Mouse (Mus musculus): ENCODE data around the gene Rad51b. TPM values are rescaled to one million over a fixed set of nuclear protein-coding genes. Genes with fewer than 3 reads are reported as not detected.

Rad51b gene
- polyA plus RNA-seq, 1 experiment from 2014 or later: 8.0 TPM

DNA sequence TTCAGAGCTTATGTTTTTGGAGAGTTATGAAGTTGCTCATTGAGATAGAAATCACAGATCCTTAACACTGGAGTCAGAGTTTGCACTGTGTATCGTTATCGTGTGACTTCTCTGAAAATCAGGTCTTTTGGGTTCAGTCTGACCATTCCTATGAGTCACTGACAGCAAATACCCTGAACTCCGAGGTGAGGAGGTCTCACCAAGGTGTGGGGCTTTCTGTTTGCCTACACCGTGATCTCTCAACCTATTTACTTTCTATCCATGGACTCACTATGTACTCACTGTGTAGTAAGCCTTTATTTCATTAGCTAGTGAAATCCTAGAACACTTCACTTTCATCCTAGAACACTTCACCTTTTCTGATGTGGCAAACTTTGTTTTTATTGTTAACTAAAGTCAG is 34.6 kb downstream of the Rad51b start:
- H3K27me3 ChIP-seq: no peaks in the 10 kb centered on the region
- no peak overlapping the region for H3K27ac ChIP-seq
- no peak overlapping the region for H3K4me3 ChIP-seq (replicated peaks)
- no peak overlapping the region for H3K4me2 ChIP-seq
- H3K9ac ChIP-seq (replicated peaks): no peak overlapping the region
- H3K4me1 ChIP-seq (replicated peaks): 0 out of 2 replicates have a peak, but pooled peaks cover 4% of the 10 kb centered on the region
- WGBS: 89% methylated on average over 4 of the region's 4 CpGs
- ATAC-seq (ENCODE audit: insufficient number of reproducible peaks, insufficient read depth, low FRiP score, low TSS enrichment, low read depth): no peak
- H3K9me3 ChIP-seq: peaks cover 8% of the 10 kb centered on the region; the same call in 1 of the 2 replicates
- peaks cover 14% of the 10 kb centered on the region for H3K36me3 ChIP-seq

DNA sequence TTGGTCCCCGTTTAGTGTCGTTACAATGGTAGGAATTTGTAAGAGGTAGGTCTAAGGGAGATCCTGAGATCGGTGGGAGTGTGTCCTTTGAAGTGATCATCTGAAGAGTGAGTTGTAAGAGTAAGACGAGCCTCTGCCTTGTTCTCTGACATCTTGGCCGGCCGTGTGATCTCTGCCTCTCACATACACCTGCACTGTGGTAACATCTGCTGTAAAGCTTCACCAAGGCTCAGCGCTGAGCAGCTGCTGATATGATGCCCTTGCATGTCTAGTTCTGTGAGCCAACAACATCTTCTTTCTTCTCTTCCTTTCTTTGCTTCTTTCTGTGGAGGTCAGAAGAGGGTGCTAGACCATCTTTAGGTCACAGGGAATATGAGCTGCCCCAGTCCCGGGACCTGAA is 41.7 kb downstream of the Rad51b start:
- peaks cover 14% of the 10 kb centered on the region for H3K36me3 ChIP-seq
- H3K27me3 ChIP-seq: no peaks in the 10 kb centered on the region
- no peak overlapping the region for H3K9ac ChIP-seq (replicated peaks)
- no peak overlapping the region for H3K4me2 ChIP-seq
- peaks cover 16% of the 10 kb centered on the region for H3K4me1 ChIP-seq (replicated peaks)
- no peak for ATAC-seq (ENCODE audit: insufficient number of reproducible peaks, insufficient read depth, low FRiP score, low TSS enrichment, low read depth)
- no peak overlapping the region for H3K27ac ChIP-seq
- no peak overlapping the region for H3K4me3 ChIP-seq (replicated peaks)
- peaks cover 8% of the 10 kb centered on the region; the same call in 1 of the 2 replicates for H3K9me3 ChIP-seq
- WGBS: 82% methylated on average over 8 of the region's 8 CpGs

DNA sequence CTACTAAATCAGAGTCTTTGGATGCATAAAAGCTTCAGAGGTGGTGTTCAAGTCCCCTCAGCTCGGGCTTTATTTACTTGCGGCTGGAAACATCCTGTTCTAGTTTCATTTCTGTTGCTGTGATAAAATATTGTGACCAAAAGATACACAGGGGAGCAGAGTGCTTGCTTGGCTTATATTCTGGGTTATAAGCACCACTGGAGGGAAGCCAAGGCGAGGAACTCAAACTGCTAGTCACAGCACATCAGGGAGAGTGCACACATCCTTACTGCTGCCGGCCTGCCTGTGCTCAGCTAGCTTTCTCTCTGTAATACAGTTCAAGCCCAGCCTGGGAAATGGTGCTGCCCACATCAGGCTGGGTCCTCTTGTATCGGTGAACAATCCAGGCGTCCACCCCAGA is 43.4 kb downstream of the Rad51b start:
- H3K27ac ChIP-seq: 0 out of 2 replicates have a peak overlapping the region, but pooled peaks have one; percentile 25
- H3K9ac ChIP-seq (replicated peaks): no peak overlapping the region
- H3K4me2 ChIP-seq: no peak overlapping the region
- WGBS: 84% methylated on average over 6 of the region's 6 CpGs
- H3K4me3 ChIP-seq (replicated peaks): no peak overlapping the region
- H3K27me3 ChIP-seq: no peaks in the 10 kb centered on the region
- no peaks in the 10 kb centered on the region for H3K9me3 ChIP-seq
- H3K36me3 ChIP-seq: no peaks in the 10 kb centered on the region
- ATAC-seq (ENCODE audit: insufficient number of reproducible peaks, insufficient read depth, low FRiP score, low TSS enrichment, low read depth): no peak
- H3K4me1 ChIP-seq (replicated peaks): peaks cover 16% of the 10 kb centered on the region

DNA sequence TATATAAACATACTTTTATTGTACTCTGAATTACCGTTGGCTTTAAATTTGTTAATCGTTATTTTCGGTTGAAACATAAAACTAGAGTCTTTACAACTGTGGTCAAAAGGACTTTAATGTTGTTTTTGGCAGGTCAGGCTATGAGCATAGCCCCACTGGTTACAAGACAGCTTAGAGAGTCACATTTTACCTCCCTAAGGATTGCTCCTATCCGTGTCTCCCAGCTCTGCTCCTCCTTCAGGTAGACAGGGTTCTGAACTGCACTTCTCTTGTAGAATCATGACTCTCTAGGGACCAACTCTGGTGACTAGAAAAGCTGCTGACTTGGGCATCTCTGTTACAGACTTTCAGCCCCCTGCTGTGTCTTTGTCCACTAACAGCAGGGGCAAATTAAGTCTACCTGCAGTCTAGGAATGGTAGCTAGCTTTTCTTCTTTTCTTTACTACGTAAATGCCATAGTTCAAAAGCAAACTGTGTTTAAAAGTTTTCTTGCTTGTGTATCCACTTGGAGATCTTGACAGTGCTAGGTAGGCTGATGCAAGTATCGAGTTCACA is 44.3 kb downstream of the Rad51b start:
- H3K36me3 ChIP-seq: no peaks in the 10 kb centered on the region
- WGBS: 49% methylated on average over 6 of the region's 6 CpGs
- no peak overlapping the region for H3K4me2 ChIP-seq
- H3K4me3 ChIP-seq (replicated peaks): no peak overlapping the region
- H3K4me1 ChIP-seq (replicated peaks): peaks cover 23% of the 10 kb centered on the region
- H3K9ac ChIP-seq (replicated peaks): no peak overlapping the region
- no peak overlapping the region for H3K27ac ChIP-seq
- H3K27me3 ChIP-seq: no peaks in the 10 kb centered on the region
- ATAC-seq (ENCODE audit: insufficient number of reproducible peaks, insufficient read depth, low FRiP score, low TSS enrichment, low read depth): no peak
- no peaks in the 10 kb centered on the region for H3K9me3 ChIP-seq

GRCm38 (mm10) chr12:79346198-79346733 is 49.2 kb downstream of the Rad51b start:
- WGBS: 32% methylated on average over 5 of the region's 5 CpGs

GRCm38 (mm10) chr12:79347643-79348042 is 50.6 kb downstream of the Rad51b start:
- Histone ChIP-seq H3K36me3 (no peaks in the 10 kb centered on the region), H3K27ac (no peak overlapping the region), H3K4me1 (replicated peaks) (peaks cover 25% of the 10 kb centered on the region), H3K9me3 (no peaks in the 10 kb centered on the region), H3K4me2 (no peak overlapping the region), H3K9ac (replicated peaks) (no peak overlapping the region), H3K4me3 (replicated peaks) (no peak overlapping the region), H3K27me3 (no peaks in the 10 kb centered on the region)
- peak; percentile 63; the same call in 1 of the 2 replicates for ATAC-seq (ENCODE audit: insufficient number of reproducible peaks, insufficient read depth, low FRiP score, low TSS enrichment, low read depth)
- WGBS: 7% methylated on average over 6 of the region's 6 CpGs

More at GRCm38 (mm10) chr12:79346198-79346733, 49.2 kb downstream of the Rad51b start:
- Histone ChIP-seq H3K36me3 (no peaks in the 10 kb centered on the region), H3K4me1 (replicated peaks) (peaks cover 29% of the 10 kb centered on the region), H3K27ac (peak overlapping the region; percentile 45; the same call in 1 of the 2 replicates), H3K4me3 (replicated peaks) (no peak overlapping the region), H3K4me2 (no peak overlapping the region), H3K27me3 (no peaks in the 10 kb centered on the region), H3K9ac (replicated peaks) (no peak overlapping the region), H3K9me3 (no peaks in the 10 kb centered on the region)
- no peak for ATAC-seq (ENCODE audit: insufficient number of reproducible peaks, insufficient read depth, low FRiP score, low TSS enrichment, low read depth)

- 89% methylated on average over 7 of the region's 7 CpGs for WGBS
- H3K4me1 ChIP-seq (replicated peaks): peaks cover 22% of the 10 kb centered on the region
- H3K4me2 ChIP-seq: no peak overlapping the region
- ATAC-seq (ENCODE audit: insufficient number of reproducible peaks, insufficient read depth, low FRiP score, low TSS enrichment, low read depth): no peak
- no peaks in the 10 kb centered on the region for H3K36me3 ChIP-seq
- no peaks in the 10 kb centered on the region for H3K27me3 ChIP-seq
- H3K9ac ChIP-seq (replicated peaks): no peak overlapping the region
- no peaks in the 10 kb centered on the region for H3K9me3 ChIP-seq
- no peak overlapping the region for H3K4me3 ChIP-seq (replicated peaks)
- H3K27ac ChIP-seq: no peak overlapping the region
These were observed 54.4 kb downstream of the Rad51b start for GRCm38 (mm10) chr12:79351461-79351860.

DNA sequence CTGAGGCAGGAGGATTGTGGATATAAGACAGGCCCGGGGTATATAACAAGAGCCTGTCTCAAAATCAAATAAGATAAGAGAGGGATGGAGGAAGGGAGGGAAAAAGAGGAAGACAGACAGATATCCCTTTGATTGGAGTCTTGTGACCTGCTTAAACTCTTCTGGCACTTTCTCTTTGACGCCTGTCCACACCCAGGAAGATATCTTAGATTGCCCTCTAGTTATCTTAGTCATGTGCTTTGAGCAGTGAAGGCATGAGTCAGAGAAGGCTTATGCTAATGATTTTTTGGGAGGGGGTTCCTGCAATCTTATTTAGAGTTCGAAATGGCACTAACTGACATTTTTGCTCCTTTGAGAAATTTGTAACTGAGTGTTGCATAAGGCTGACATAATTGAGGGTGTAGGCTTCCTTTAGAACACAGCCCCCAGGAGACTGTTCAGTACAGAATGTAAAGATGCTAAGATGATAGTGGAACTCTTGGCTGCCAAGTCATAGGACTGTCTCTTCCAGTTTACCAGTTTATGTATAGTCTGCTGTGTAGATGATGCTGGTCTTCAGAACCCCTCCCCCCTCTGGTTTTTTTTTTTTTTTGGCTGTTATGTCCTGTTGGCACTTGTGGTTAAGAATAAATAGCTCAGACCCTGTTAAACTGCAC is 55.1 kb downstream of the Rad51b start:
- Histone ChIP-seq H3K4me3 (replicated peaks) (no peak overlapping the region), H3K4me2 (no peak overlapping the region), H3K9ac (replicated peaks) (no peak overlapping the region), H3K27ac (no peak overlapping the region), H3K27me3 (no peaks in the 10 kb centered on the region), H3K36me3 (no peaks in the 10 kb centered on the region), H3K9me3 (no peaks in the 10 kb centered on the region), H3K4me1 (replicated peaks) (peaks cover 15% of the 10 kb centered on the region)
- WGBS: 76% methylated on average over 3 of the region's 3 CpGs
- ATAC-seq (ENCODE audit: insufficient number of reproducible peaks, insufficient read depth, low FRiP score, low TSS enrichment, low read depth): no peak

DNA sequence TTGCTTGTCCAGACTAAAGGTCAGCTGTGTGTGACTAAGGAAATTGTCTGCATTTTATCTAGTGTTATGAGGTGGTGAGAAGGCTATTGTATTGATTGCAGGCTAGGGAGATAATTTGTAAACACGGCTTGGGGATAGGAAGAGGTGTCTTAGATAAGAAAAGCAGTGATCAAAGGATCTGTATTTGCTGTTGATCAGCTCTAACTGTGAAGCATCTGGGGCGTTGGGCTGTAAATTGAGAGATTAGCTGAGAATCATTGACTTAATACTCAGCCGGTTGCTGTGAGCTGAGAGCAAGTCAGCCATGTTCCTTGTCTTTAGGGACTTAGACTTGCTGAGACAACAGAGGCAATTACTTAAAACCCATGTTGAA is 55.6 kb downstream of the Rad51b start:
- Histone ChIP-seq H3K4me1 (replicated peaks) (peaks cover 9% of the 10 kb centered on the region), H3K27ac (no peak overlapping the region), H3K27me3 (no peaks in the 10 kb centered on the region), H3K4me3 (replicated peaks) (no peak overlapping the region), H3K9me3 (no peaks in the 10 kb centered on the region), H3K4me2 (no peak overlapping the region), H3K9ac (replicated peaks) (no peak overlapping the region), H3K36me3 (no peaks in the 10 kb centered on the region)
- WGBS: 9% methylated on average over 3 of the region's 3 CpGs
- no peak for ATAC-seq (ENCODE audit: insufficient number of reproducible peaks, insufficient read depth, low FRiP score, low TSS enrichment, low read depth)

DNA sequence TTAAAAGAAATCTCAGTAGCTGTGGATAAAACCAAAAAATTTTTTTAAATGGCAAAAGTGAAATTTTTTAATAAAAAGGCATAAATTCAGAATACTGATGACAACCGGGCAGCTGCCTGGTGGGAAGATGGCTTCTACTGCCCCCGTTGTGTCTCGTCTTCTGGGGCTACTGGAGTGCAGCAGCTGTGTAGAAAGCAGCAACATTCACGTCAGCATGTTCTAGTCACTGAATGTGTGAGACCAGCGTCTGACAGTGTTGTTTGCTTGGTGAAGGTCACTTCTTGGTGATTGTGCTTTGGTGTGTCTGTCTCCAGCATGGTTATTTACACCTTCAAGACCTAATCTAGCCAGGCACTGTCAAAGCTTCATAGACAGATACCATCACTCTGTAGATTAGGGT is 56.3 kb downstream of the Rad51b start:
- Histone ChIP-seq H3K9ac (replicated peaks) (no peak overlapping the region), H3K4me3 (replicated peaks) (no peak overlapping the region), H3K9me3 (no peaks in the 10 kb centered on the region), H3K27ac (no peak overlapping the region), H3K36me3 (no peaks in the 10 kb centered on the region), H3K4me1 (replicated peaks) (peaks cover 7% of the 10 kb centered on the region; the same call in 1 of the 2 replicates), H3K27me3 (no peaks in the 10 kb centered on the region), H3K4me2 (no peak overlapping the region)
- 70% methylated on average over 5 of the region's 5 CpGs for whole genome bisulfite sequencing
- ATAC-seq (ENCODE audit: insufficient number of reproducible peaks, insufficient read depth, low FRiP score, low TSS enrichment, low read depth): no peak

GRCm38 (mm10) chr12:79354621-79355020 is 57.5 kb downstream of the Rad51b start:
- no peak for ATAC-seq (ENCODE audit: insufficient number of reproducible peaks, insufficient read depth, low FRiP score, low TSS enrichment, low read depth)
- H3K9ac ChIP-seq (replicated peaks): no peak overlapping the region
- H3K4me3 ChIP-seq (replicated peaks): no peak overlapping the region
- H3K4me1 ChIP-seq (replicated peaks): peaks cover 7% of the 10 kb centered on the region; the same call in 1 of the 2 replicates
- H3K36me3 ChIP-seq: no peaks in the 10 kb centered on the region
- no peak overlapping the region for H3K4me2 ChIP-seq
- no peak overlapping the region; the same call in 1 of the 2 replicates for H3K27ac ChIP-seq
- no peaks in the 10 kb centered on the region for H3K27me3 ChIP-seq
- 71% methylated on average over 7 of the region's 7 CpGs for WGBS
- H3K9me3 ChIP-seq: no peaks in the 10 kb centered on the region
